Mouse (Mus musculus): Measurements from ENCODE around the gene Pomp.

DNA sequence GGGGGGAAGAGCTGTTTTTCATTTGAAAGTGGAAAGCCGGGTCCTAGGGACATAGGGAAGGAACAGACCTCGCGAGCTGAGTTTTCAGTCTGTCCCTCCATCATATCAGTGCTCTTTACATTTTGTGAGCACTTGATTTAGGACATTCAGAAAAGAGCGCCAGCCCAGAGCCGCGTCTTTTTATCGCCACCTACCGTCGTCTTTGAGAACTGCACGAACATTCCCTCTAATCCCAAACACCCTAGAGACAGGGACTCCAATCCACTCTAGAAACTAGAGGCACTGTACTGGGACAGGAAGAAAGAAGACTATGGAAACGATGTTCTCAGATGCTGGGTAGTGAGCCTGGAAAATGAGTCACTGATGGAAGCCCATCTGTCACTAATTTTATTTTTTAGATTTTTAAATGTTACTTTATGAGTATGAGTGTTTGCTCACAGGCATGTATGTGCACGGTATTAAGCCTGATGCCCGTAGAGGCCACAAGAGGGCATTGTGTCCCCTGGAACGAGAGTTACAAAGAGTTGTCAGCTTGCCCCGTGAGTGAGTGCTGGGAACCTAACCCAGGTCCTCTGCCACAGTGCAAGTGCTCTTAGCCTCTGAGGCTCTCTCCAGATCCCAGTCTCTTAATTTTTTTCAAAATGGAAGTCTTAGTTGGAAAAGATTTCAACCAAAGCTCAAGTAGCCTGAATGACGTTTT lies 11.9 kb upstream of the Pomp start:
- no peak for TF ChIP-seq POLR2A (IDR thresholded peaks at IDR 0.05; ENCODE audit: low read depth, low read length)
- TF ChIP-seq CTCF (IDR thresholded peaks at IDR 0.05; ENCODE audit: borderline replicate concordance, insufficient read depth, low read length), result peak; percentile 35; the same call in 1 of the 2 replicates
